Mouse (Mus musculus) spleen, adult 2 months (tissue): ENCODE data around the gene Gm4131.

Experiments used
- CTCF ChIP-seq: fragments of 200-500 bp; IDR thresholded peaks from 2 replicates; pipeline ENCODE4 v1.5.1; 2011; ENCODE audit warnings: mild to moderate bottlenecking, inconsistent platforms; ENCODE audit not compliant: insufficient read depth, insufficient read length, insufficient replicate concordance; ENCODE audit errors: extremely low read depth
- POLR2A ChIP-seq: fragments of 200-500 bp; IDR thresholded peaks from 2 replicates; pipeline ENCODE4 v1.6.1; 2011; ENCODE audit warnings: low read depth, low read length, inconsistent platforms

DNA sequence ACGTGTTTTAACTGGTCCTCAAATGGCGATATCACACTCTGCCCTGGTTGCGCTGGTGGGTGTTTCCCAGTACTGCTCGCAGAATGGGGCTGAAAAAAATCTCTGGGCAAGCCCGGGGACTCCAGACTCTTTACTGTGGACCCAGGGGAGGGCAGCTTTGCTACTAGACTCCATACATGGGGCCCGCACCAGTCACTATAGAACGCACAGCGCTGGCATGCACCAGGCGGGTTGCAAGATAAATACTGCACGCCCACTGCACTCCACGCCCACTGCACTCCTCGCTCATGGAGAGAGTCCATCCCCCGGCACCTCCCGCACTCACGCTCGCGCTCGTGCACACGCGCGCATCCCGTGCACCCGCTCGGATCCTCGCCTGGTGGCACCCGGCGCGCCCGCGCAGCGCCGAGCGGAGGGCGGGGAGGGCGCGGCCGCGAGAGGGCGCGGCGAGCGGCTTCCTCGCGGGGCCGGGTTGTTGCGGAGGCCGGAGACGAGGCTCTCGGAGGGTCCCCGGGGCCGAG is 11.4 kb downstream of the Gm4131 start, which contains the start of gene Fam124a:
- TF ChIP-seq CTCF (peak; percentile 5; the same call in 1 of the 2 replicates), POLR2A (no peak)
